Mouse (Mus musculus) C2C12 (cell line): ENCODE data around the gene Amdhd1.

Experiments
- CTCF ChIP-seq: IDR thresholded peaks from one replicate; pipeline ENCODE4 v1.5.1; 2011; ENCODE audit not compliant: control insufficient read depth, insufficient read depth, insufficient read length
- MYOD1 ChIP-seq: IDR thresholded peaks from one replicate; pipeline ENCODE4 v1.6.1; 2011; ENCODE audit warnings: low read depth; ENCODE audit not compliant: control insufficient read depth, insufficient read length

GRCm38 (mm10) chr10:93500864-93501263 lies 39.0 kb downstream of the Amdhd1 start:
- TF ChIP-seq CTCF = no peak
- TF ChIP-seq MYOD1 = no peak
